Mouse (Mus musculus) olfactory bulb, adult 2 months (tissue): ENCODE measurements around the gene Gm9837.

ENCODE experiments used
- CTCF ChIP-seq: fragments of 200-500 bp; IDR thresholded peaks from 2 replicates; pipeline ENCODE4 v1.5.1; 2012; ENCODE audit warnings: low read depth, mild to moderate bottlenecking, low read length, moderate library complexity; ENCODE audit not compliant: insufficient read depth
- POLR2A ChIP-seq: fragments of 200-500 bp; IDR thresholded peaks from 2 replicates; pipeline ENCODE4 v1.6.1; 2012; ENCODE audit warnings: mild to moderate bottlenecking, low read depth, low read length, moderate library complexity; ENCODE audit not compliant: insufficient read depth

DNA sequence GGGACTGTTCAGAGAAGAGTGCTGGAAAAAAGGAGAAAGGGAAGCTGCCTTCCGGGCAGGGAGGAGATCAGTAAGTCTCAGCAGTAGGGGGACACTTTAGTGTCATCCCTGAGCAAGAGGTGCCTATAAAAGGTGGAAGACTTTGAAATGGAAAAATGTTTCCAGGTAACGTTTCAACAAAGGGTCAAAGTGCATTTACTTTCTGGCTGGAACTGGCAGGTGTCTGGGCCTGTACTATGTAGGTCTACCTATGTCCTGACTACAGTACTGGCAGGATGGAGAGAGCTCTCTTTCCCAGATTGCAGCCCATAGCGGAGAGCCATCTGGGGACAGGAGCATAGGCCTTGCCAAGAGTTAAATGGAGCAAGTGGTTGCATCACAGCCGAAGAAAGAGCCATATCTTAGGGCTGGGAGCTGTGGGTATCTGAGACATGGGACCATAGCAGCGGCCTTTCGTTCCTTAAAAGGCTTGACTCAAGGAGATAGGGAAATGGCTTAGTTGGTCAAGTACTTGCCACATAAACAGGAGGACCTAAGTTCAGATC is 44.5 kb downstream of the Gm9837 start:
- no peak for TF ChIP-seq POLR2A
- no peak for TF ChIP-seq CTCF
